Mouse (Mus musculus): Measurements from ENCODE around the gene Olfr453. TPM values are rescaled to one million over a fixed set of nuclear protein-coding genes. Genes with fewer than 3 reads are reported as not detected.

Olfr453 gene
- polyA plus RNA-seq (2015; fragmentation: Nextera tagmentation; extraction: Ambion mirVana): not detected in 2 replicates

GRCm38 (mm10) chr6:42739071-42739470 is at the start of gene Olfr453:
Gene Olfr453 (plus strand): TSS chr6:42739371.
- Histone ChIP-seq H3K9ac (no peak within 1 kb of the TSS), H3K4me1 (replicated peaks) (no peaks in the 10 kb centered on the region), H3K9me3 (no peaks in the 10 kb centered on the region), H3K27ac (no peak within 1 kb of the TSS), H3K4me3 (no peak within 1 kb of the TSS), H3K27me3 (no peaks in the 10 kb centered on the region), H3K36me3 (no peaks in the 10 kb centered on the region), H3K4me2 (no peak within 1 kb of the TSS)
- no peak for ATAC-seq (ENCODE audit: low FRiP score)
- 97% methylated on average over 1 of the region's 1 CpGs for WGBS

GRCm38 (mm10) chr6:42689761-42690160 is 49.4 kb upstream of the Olfr453 start:
- Histone ChIP-seq H3K4me3 (no peak overlapping the region), H3K27me3 (no peaks in the 10 kb centered on the region), H3K27ac (no peak overlapping the region), H3K4me1 (replicated peaks) (peaks cover 31% of the 10 kb centered on the region), H3K4me2 (no peak overlapping the region), H3K9me3 (no peaks in the 10 kb centered on the region), H3K36me3 (peaks cover 35% of the 10 kb centered on the region), H3K9ac (no peak overlapping the region)
- no peak for ATAC-seq (ENCODE audit: low FRiP score)

- peak; percentile 90 for ATAC-seq (ENCODE audit: low FRiP score)
- H3K9me3 ChIP-seq: no peaks in the 10 kb centered on the region
- H3K27me3 ChIP-seq: no peaks in the 10 kb centered on the region
- H3K4me3 ChIP-seq: peak overlapping the region; percentile 83
- H3K4me1 ChIP-seq (replicated peaks): peaks cover 34% of the 10 kb centered on the region
- H3K27ac ChIP-seq: peak overlapping the region; percentile 99
- H3K36me3 ChIP-seq: peaks cover 26% of the 10 kb centered on the region
- WGBS: 0% methylated on average over 10 of the region's 10 CpGs
- H3K4me2 ChIP-seq: peak overlapping the region; percentile 76
- H3K9ac ChIP-seq: peak overlapping the region; percentile 96
Measured at GRCm38 (mm10) chr6:42692154-42692516, 47.0 kb upstream of the Olfr453 start.

GRCm38 (mm10) chr6:42692517-42693190 is 46.5 kb upstream of the Olfr453 start:
- Histone ChIP-seq H3K4me2 (peak overlapping the region; percentile 76), H3K27ac (peak overlapping the region; percentile 99), H3K4me1 (replicated peaks) (peaks cover 34% of the 10 kb centered on the region), H3K27me3 (no peaks in the 10 kb centered on the region), H3K36me3 (peaks cover 25% of the 10 kb centered on the region), H3K9me3 (0 out of 2 replicates have a peak, but pooled peaks cover under 1% of the 10 kb centered on the region), H3K9ac (peak overlapping the region; percentile 96), H3K4me3 (peak overlapping the region; percentile 83)
- under 1% methylated on average over 32 of the region's 32 CpGs for WGBS
- peak; percentile 93 for ATAC-seq (ENCODE audit: low FRiP score)

- H3K4me1 ChIP-seq (replicated peaks): peaks cover 21% of the 10 kb centered on the region
- peak within 1 kb of the TSS; percentile 81 for H3K4me3 ChIP-seq
- H3K27me3 ChIP-seq: no peaks in the 10 kb centered on the region
- no peaks in the 10 kb centered on the region for H3K9me3 ChIP-seq
- WGBS: under 1% methylated on average over 28 of the region's 28 CpGs
- no peaks in the 10 kb centered on the region for H3K36me3 ChIP-seq
- peak within 1 kb of the TSS; percentile 98 for H3K27ac ChIP-seq
- H3K4me2 ChIP-seq: peak within 1 kb of the TSS; percentile 70
- peak within 1 kb of the TSS; percentile 95 for H3K9ac ChIP-seq
- peak; percentile 99 for ATAC-seq (ENCODE audit: low FRiP score)
Measured at GRCm38 (mm10) chr6:42709291-42710211, 29.6 kb upstream of the Olfr453 start, which contains the start of gene Tcaf1. Gene Tcaf1 (minus strand): TSS chr6:42710088.

- 72% methylated on average over 8 of the region's 8 CpGs for WGBS
- no peak for ATAC-seq (ENCODE audit: low FRiP score)
- no peaks in the 10 kb centered on the region for H3K36me3 ChIP-seq
- H3K4me1 ChIP-seq (replicated peaks): no peaks in the 10 kb centered on the region
- no peaks in the 10 kb centered on the region for H3K27me3 ChIP-seq
- no peak overlapping the region for H3K9ac ChIP-seq
- no peak overlapping the region for H3K27ac ChIP-seq
- no peak overlapping the region for H3K4me3 ChIP-seq
- H3K9me3 ChIP-seq: no peaks in the 10 kb centered on the region
- no peak overlapping the region for H3K4me2 ChIP-seq
Measured at GRCm38 (mm10) chr6:42714668-42715067, 24.5 kb upstream of the Olfr453 start.

- H3K4me3 ChIP-seq: no peak overlapping the region
- no peaks in the 10 kb centered on the region for H3K27me3 ChIP-seq
- H3K9me3 ChIP-seq: no peaks in the 10 kb centered on the region
- no peak for ATAC-seq (ENCODE audit: low FRiP score)
- H3K27ac ChIP-seq: no peak overlapping the region
- no peak overlapping the region for H3K9ac ChIP-seq
- no peak overlapping the region for H3K4me2 ChIP-seq
- H3K4me1 ChIP-seq (replicated peaks): no peaks in the 10 kb centered on the region
- H3K36me3 ChIP-seq: no peaks in the 10 kb centered on the region
Measured at GRCm38 (mm10) chr6:42717973-42718372, 21.2 kb upstream of the Olfr453 start.

GRCm38 (mm10) chr6:42742303-42742702 is 3.1 kb downstream of the Olfr453 start:
- Histone ChIP-seq H3K36me3 (no peaks in the 10 kb centered on the region), H3K9me3 (no peaks in the 10 kb centered on the region), H3K4me3 (no peak overlapping the region), H3K9ac (no peak overlapping the region), H3K27ac (no peak overlapping the region), H3K4me1 (replicated peaks) (no peaks in the 10 kb centered on the region), H3K27me3 (no peaks in the 10 kb centered on the region), H3K4me2 (no peak overlapping the region)
- WGBS: 80% methylated on average over 5 of the region's 5 CpGs
- ATAC-seq (ENCODE audit: low FRiP score): no peak

GRCm38 (mm10) chr6:42747846-42748245 is 8.7 kb downstream of the Olfr453 start:
- no peak overlapping the region for H3K4me3 ChIP-seq
- H3K36me3 ChIP-seq: no peaks in the 10 kb centered on the region
- no peak for ATAC-seq (ENCODE audit: low FRiP score)
- H3K27ac ChIP-seq: no peak overlapping the region
- no peaks in the 10 kb centered on the region for H3K9me3 ChIP-seq
- H3K9ac ChIP-seq: no peak overlapping the region
- H3K27me3 ChIP-seq: no peaks in the 10 kb centered on the region
- H3K4me2 ChIP-seq: no peak overlapping the region
- no peaks in the 10 kb centered on the region for H3K4me1 ChIP-seq (replicated peaks)

- Histone ChIP-seq H3K9ac (no peak within 1 kb of the TSS), H3K27me3 (no peaks in the 10 kb centered on the region), H3K4me2 (no peak within 1 kb of the TSS), H3K36me3 (no peaks in the 10 kb centered on the region), H3K27ac (no peak within 1 kb of the TSS), H3K4me1 (replicated peaks) (no peaks in the 10 kb centered on the region), H3K4me3 (no peak within 1 kb of the TSS), H3K9me3 (no peaks in the 10 kb centered on the region)
- WGBS: 87% methylated on average over 1 of the region's 1 CpGs
- ATAC-seq (ENCODE audit: low FRiP score): no peak
Measured at GRCm38 (mm10) chr6:42756104-42756503, 16.9 kb downstream of the Olfr453 start, which contains the start of gene Olfr38. Gene Olfr38 (plus strand): TSS chr6:42756404.

GRCm38 (mm10) chr6:42777066-42777465 is 37.9 kb downstream of the Olfr453 start:
- Histone ChIP-seq H3K36me3 (no peaks in the 10 kb centered on the region), H3K4me2 (no peak overlapping the region), H3K4me1 (replicated peaks) (no peaks in the 10 kb centered on the region), H3K27ac (no peak overlapping the region), H3K9ac (no peak overlapping the region), H3K27me3 (no peaks in the 10 kb centered on the region), H3K4me3 (no peak overlapping the region), H3K9me3 (no peaks in the 10 kb centered on the region)
- 94% methylated on average over 1 of the region's 1 CpGs for WGBS
- ATAC-seq (ENCODE audit: low FRiP score): no peak

GRCm38 (mm10) chr6:42784793-42785192 is 45.6 kb downstream of the Olfr453 start, which contains the start of gene Olfr452:
Gene Olfr452 (plus strand): TSS chr6:42785093.
- no peaks in the 10 kb centered on the region for H3K36me3 ChIP-seq
- H3K9ac ChIP-seq: no peak within 1 kb of the TSS
- no peak within 1 kb of the TSS for H3K4me3 ChIP-seq
- no peaks in the 10 kb centered on the region for H3K27me3 ChIP-seq
- no peak within 1 kb of the TSS for H3K4me2 ChIP-seq
- H3K27ac ChIP-seq: no peak within 1 kb of the TSS
- H3K4me1 ChIP-seq (replicated peaks): no peaks in the 10 kb centered on the region
- ATAC-seq (ENCODE audit: low FRiP score): no peak
- no peaks in the 10 kb centered on the region for H3K9me3 ChIP-seq
